Mouse (Mus musculus): ENCODE data around the gene Vps18.

- TF ChIP-seq POLR2A (IDR thresholded peaks at IDR 0.05; ENCODE audit: insufficient read depth, low read depth, low read length) (0 out of 2 replicates have a peak, but pooled peaks have one; percentile 28), CTCF (IDR thresholded peaks at IDR 0.05) (no peak), EP300 (IDR thresholded peaks at IDR 0.05; ENCODE audit: insufficient read depth, low read depth, low read length) (no peak)
These were observed 23.0 kb downstream of the Vps18 start for GRCm38 (mm10) chr2:119311544-119311943.

Measured in heart, adult 2 months (tissue).